8 mouse cellular contexts compared by ENCODE assay signal in the genomic region with DNA sequence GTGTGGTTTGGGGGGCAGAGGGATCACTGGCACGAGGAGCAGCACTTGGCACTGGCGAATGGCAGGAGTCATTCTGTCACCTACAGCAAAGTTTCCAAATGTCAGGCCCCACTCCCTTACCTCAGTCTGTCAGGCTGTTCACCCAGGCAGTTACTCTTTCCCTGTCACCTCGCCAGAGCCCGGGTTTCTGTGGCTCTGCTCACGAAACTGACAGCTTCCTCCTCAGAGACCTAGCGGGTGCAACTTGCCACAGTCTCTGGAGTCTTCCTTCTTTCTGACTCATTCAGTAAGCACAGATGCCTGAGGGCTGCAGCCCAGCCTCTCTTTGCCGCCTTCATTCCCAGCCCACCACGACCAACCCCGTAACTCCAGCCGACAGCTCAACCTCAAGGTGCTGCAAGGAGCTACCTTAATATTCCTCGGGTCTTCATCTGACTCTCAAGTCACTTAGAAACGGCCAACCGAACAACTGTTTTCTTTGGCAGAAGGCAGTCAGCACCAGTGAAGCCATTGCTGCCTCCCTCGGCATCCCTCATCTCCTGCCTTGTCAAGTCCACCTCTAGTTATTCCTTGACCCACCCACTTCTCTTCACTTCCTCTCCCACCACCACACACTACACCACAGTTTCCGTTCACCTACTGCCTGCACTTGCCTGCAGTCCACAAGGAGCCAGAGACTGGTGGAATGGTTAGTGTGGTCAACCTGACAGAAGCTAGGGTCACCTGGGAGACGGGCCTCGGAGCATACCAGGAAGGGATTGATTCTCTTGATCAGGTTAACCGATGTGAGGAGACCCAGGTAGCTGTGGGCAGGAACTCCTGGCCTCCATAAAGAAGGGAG. TPM values are rescaled to one million over a fixed set of nuclear protein-coding genes. Genes with fewer than 3 reads are reported as not detected.
A peak's percentile ranks its signal among the peaks of the same experiment; 100 is the strongest.
DNase-seq lines count a peak whose midpoint lies in the region; ATAC-seq and TF ChIP-seq lines count a peak whose summit lies in the region.

No protein-coding gene starts in this region.

- 74% methylated on average over 18 of the region's 18 CpGs for WGBS in hindbrain, embryonic 16.5 days
- 55% methylated on average over 18 of the region's 18 CpGs for WGBS in lung, embryonic 14.5 days

- peaks cover 13% of the 10 kb centered on the region for H3K36me3 ChIP-seq in hindbrain, embryonic 16.5 days (ENCODE audit: control insufficient read depth, insufficient read depth, low read length)
- peaks cover 25% of the 10 kb centered on the region; the same call in 1 of the 2 replicates for H3K36me3 ChIP-seq in lung, embryonic 14.5 days (ENCODE audit: insufficient read depth)

- H3K27ac ChIP-seq in hindbrain, embryonic 16.5 days (ENCODE audit: low read depth, low read length), result no peak overlapping the region; the same call in 1 of the 2 replicates
- no peak overlapping the region for H3K27ac ChIP-seq in lung, embryonic 14.5 days (ENCODE audit: low read depth)

- peak overlapping the region; percentile 77 for H3K9ac ChIP-seq in hindbrain, embryonic 16.5 days (ENCODE audit: low read depth, low read length)
- H3K9ac ChIP-seq in lung, embryonic 14.5 days, result peak overlapping the region; percentile 73

- peak; percentile 71 for ATAC-seq in common myeloid progenitor, adult 5-6 weeks (replicated peaks; ENCODE audit: low read depth, poor library complexity, severe bottlenecking)
- ATAC-seq in hindbrain, embryonic 16.5 days, result no peak
- ATAC-seq in lung, embryonic 14.5 days (ENCODE audit: insufficient read depth), result no peak
- ATAC-seq in neutrophil, adult 5-6 weeks (ENCODE audit: extremely low read depth, insufficient number of reproducible peaks, low FRiP score, poor library complexity, severe bottlenecking), result peak; percentile 37

- peak overlapping the region; percentile 88 for H3K4me2 ChIP-seq in hindbrain, embryonic 16.5 days (ENCODE audit: low read length)
- H3K4me2 ChIP-seq in lung, embryonic 14.5 days, result peak overlapping the region; percentile 91

- no peak for TF ChIP-seq CTCF in lung, embryonic 14.5 days (IDR thresholded peaks at IDR 0.05; ENCODE audit: low read depth)

- peak; percentile 59 for DNase-seq in adrenal gland, postnatal 10 days
- no peak for DNase-seq in adrenal gland, postnatal 4 days (ENCODE audit: low spot score in 2 of 2)
- DNase-seq in 3134 (ENCODE audit: extremely low read depth, insufficient read length, low spot score), result peak; percentile 71
- no peak for DNase-seq in lung, embryonic 14.5 days
- no peak for DNase-seq in urinary bladder, postnatal 25 days (ENCODE audit: low spot score)

- H3K4me1 ChIP-seq in hindbrain, embryonic 16.5 days (ENCODE audit: control insufficient read depth, insufficient read depth, low read depth, low read length), result peaks cover 38% of the 10 kb centered on the region
- H3K4me1 ChIP-seq in lung, embryonic 14.5 days (ENCODE audit: insufficient read depth), result peaks cover 3% of the 10 kb centered on the region; the same call in 1 of the 2 replicates

- no peaks in the 10 kb centered on the region for H3K27me3 ChIP-seq in hindbrain, embryonic 16.5 days (replicated peaks; ENCODE audit: control insufficient read depth, insufficient read depth, low read length)
- H3K27me3 ChIP-seq in lung, embryonic 14.5 days (ENCODE audit: insufficient read depth, low read length), result no peaks in the 10 kb centered on the region

- H3K4me3 ChIP-seq in hindbrain, embryonic 16.5 days (ENCODE audit: low read length), result peak overlapping the region; percentile 74
- peak overlapping the region; percentile 84 for H3K4me3 ChIP-seq in lung, embryonic 14.5 days (ENCODE audit: low read depth, low read length)

- H3K9me3 ChIP-seq in hindbrain, embryonic 16.5 days (ENCODE audit: control insufficient read depth, low read length), result no peaks in the 10 kb centered on the region
- H3K9me3 ChIP-seq in lung, embryonic 14.5 days (ENCODE audit: low read depth, low read length), result no peaks in the 10 kb centered on the region

RNA-seq across cellular contexts. Expression of gene Slc35c2, which starts 1.1 kb away (rescaled TPM):
- 10 to 100 TPM; 33.0 to 34.1 TPM for total RNA-seq in adrenal gland, postnatal 10 days (2021)
- total RNA-seq in adrenal gland, postnatal 4 days (2021), result 10 to 100 TPM; 48.2 to 48.7 TPM
- total RNA-seq in common myeloid progenitor, adult 5-6 weeks (2017), result 34.9 and 47.0 TPM in 2 replicates
- polyA plus RNA-seq in hindbrain, embryonic 16.5 days (2015; fragmentation: Nextera tagmentation; extraction: Ambion mirVana), result 73.4 and 79.6 TPM in 2 replicates
- polyA plus RNA-seq in lung, embryonic 14.5 days (2014; fragmentation: Nextera tagmentation; extraction: Ambion mirVana), result 51.9 and 52.3 TPM in 2 replicates
- 38.2 and 45.3 TPM in 2 replicates for total RNA-seq in neutrophil, adult 5-6 weeks (2017)

RNA-seq across cellular contexts. Expression of gene Elmo2, which starts 39.7 kb away (rescaled TPM):
- total RNA-seq in adrenal gland, postnatal 10 days (2021), result 10 to 100 TPM; 27.0 to 34.7 TPM
- total RNA-seq in adrenal gland, postnatal 4 days (2021), result 10 to 100 TPM; 37.3 to 45.7 TPM
- 17.4 and 29.7 TPM in 2 replicates for total RNA-seq in common myeloid progenitor, adult 5-6 weeks (2017)
- 96.2 and 115 TPM in 2 replicates for polyA plus RNA-seq in hindbrain, embryonic 16.5 days (2015; fragmentation: Nextera tagmentation; extraction: Ambion mirVana)
- 79.2 and 82.2 TPM in 2 replicates for polyA plus RNA-seq in lung, embryonic 14.5 days (2014; fragmentation: Nextera tagmentation; extraction: Ambion mirVana)
- 23.8 and 26.0 TPM in 2 replicates for total RNA-seq in neutrophil, adult 5-6 weeks (2017)

RNA-seq across cellular contexts. Expression of gene Cdh22, which starts 51.9 kb away (rescaled TPM):
- 1 to 10 TPM; 1.1 to 1.2 TPM for total RNA-seq in adrenal gland, postnatal 10 days (2021)
- total RNA-seq in adrenal gland, postnatal 4 days (2021), result 1 to 10 TPM; 1.4 to 1.7 TPM
- total RNA-seq in common myeloid progenitor, adult 5-6 weeks (2017), result not detected in 2 replicates
- polyA plus RNA-seq in hindbrain, embryonic 16.5 days (2015; fragmentation: Nextera tagmentation; extraction: Ambion mirVana), result 11.0 and 13.1 TPM in 2 replicates
- polyA plus RNA-seq in lung, embryonic 14.5 days (2014; fragmentation: Nextera tagmentation; extraction: Ambion mirVana), result 0.72 and 1.5 TPM in 2 replicates
- total RNA-seq in neutrophil, adult 5-6 weeks (2017), result 0.25 TPM in 1 of 2 replicates, not detected in the other

Comparison
In these comparisons a context has a peak if more than half of its experiments do, and no peak if none do; other contexts are left out.
1. DNase-seq: peak in adrenal gland, postnatal 10 days (single experiment) and 3134 (single experiment); none in adrenal gland, postnatal 4 days (0 of 2), lung, embryonic 14.5 days (single experiment) and urinary bladder, postnatal 25 days (single experiment).
2. ATAC-seq: peak in common myeloid progenitor, adult 5-6 weeks (single experiment) and neutrophil, adult 5-6 weeks (single experiment); none in hindbrain, embryonic 16.5 days (single experiment) and lung, embryonic 14.5 days (single experiment).